Mouse (Mus musculus): ENCODE measurements around the gene St6galnac4. TPM values are rescaled to one million over a fixed set of nuclear protein-coding genes. Genes with fewer than 3 reads are reported as not detected.
A peak's percentile ranks its signal among the peaks of the same experiment; 100 is the strongest.

The St6galnac4 gene
- total and polyA plus RNA-seq, 2 experiments, result 0.74 to 2.2 TPM

DNA sequence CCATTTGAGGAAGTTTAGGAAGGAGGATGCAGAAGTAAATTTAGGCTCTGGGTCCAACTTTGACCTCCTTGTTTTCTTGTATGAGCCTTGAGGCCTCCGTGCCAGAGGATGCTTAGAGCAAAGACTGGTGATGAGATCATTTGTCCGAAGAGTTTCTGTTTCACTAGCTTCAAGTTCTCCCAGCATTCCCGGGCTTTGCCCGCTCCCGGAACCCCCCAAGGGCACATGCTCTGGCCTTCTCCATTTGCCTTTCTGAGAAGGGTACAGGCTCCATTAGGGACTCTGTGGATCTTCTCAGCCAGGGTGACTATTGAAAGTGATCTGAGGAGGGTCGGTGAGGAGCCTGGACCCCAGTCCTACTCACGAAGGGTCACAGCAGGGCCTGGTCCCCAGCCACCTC is 60.5 kb downstream of the St6galnac4 start:
- Histone ChIP-seq H3K79me2 (ENCODE audit: control insufficient read depth, insufficient read depth, low read length) (peaks cover 6% of the 10 kb centered on the region; the same call in 1 of the 2 replicates), H3K27me3 (ENCODE audit: control insufficient read depth, insufficient read depth, low read length) (no peaks in the 10 kb centered on the region), H3K4me1 (ENCODE audit: control insufficient read depth, insufficient read depth, low read length) (peaks cover 3% of the 10 kb centered on the region), H3K36me3 (ENCODE audit: control insufficient read depth, insufficient read depth, low read length) (no peaks in the 10 kb centered on the region), H3K27ac (replicated peaks; ENCODE audit: insufficient read depth, low read depth, low read length) (peak overlapping the region; percentile 80), H3K9ac (ENCODE audit: low read depth, low read length) (peak overlapping the region; percentile 89), H3K4me3 (ENCODE audit: insufficient read depth, low read depth, low read length) (peak overlapping the region; percentile 87)
- TF ChIP-seq CTCF (IDR thresholded peaks at IDR 0.05; ENCODE audit: low read depth, low read length) (no peak), POLR2A (IDR thresholded peaks at IDR 0.05; ENCODE audit: extremely low read depth, insufficient read depth, low read length) (no peak)
- 64% methylated on average over 7 of the region's 7 CpGs for WGBS
- DNase-seq (ENCODE audit: extremely low read depth, low read depth, low spot score), result peak; percentile 15

Other genes starting within 250 kb of the St6galnac4 start
- gene Ciz1, start 234.8 kb upstream of the St6galnac4 start, total RNA-seq (2014; rRNA removed), result 9.5 and 10.0 TPM in 2 replicates
- 47.1 and 71.7 TPM in 2 replicates for gene Ciz1, start 234.8 kb upstream of the St6galnac4 start, polyA plus RNA-seq (2012; rRNA removed)
- 0.09 and 0.40 TPM in 2 replicates for gene Dnm1, start 233.8 kb upstream of the St6galnac4 start, total RNA-seq (2014; rRNA removed)
- 0.60 and 0.90 TPM in 2 replicates for gene Dnm1, start 233.8 kb upstream of the St6galnac4 start, polyA plus RNA-seq (2012; rRNA removed)
- gene 1110008P14Rik, start 205.2 kb upstream of the St6galnac4 start, total RNA-seq (2014; rRNA removed), result 25.8 and 32.5 TPM in 2 replicates
- gene 1110008P14Rik, start 205.2 kb upstream of the St6galnac4 start, polyA plus RNA-seq (2012; rRNA removed), result 103 and 144 TPM in 2 replicates
- gene Lcn2, start 198.8 kb upstream of the St6galnac4 start, total RNA-seq (2014; rRNA removed), result 2.1 and 10.0 TPM in 2 replicates
- 29.3 and 45.5 TPM in 2 replicates for gene Lcn2, start 198.8 kb upstream of the St6galnac4 start, polyA plus RNA-seq (2012; rRNA removed)
- 22.6 and 30.7 TPM in 2 replicates for gene Ptges2, start 191.2 kb upstream of the St6galnac4 start, total RNA-seq (2014; rRNA removed)
- 24.4 and 25.5 TPM in 2 replicates for gene Ptges2, start 191.2 kb upstream of the St6galnac4 start, polyA plus RNA-seq (2012; rRNA removed)
- gene Naif1, start 136.6 kb upstream of the St6galnac4 start, total RNA-seq (2014; rRNA removed), result 0.67 and 0.83 TPM in 2 replicates
- 2.9 and 3.0 TPM in 2 replicates for gene Naif1, start 136.6 kb upstream of the St6galnac4 start, polyA plus RNA-seq (2012; rRNA removed)
- 40.0 and 41.9 TPM in 2 replicates for gene Slc25a25, start 135.7 kb upstream of the St6galnac4 start, total RNA-seq (2014; rRNA removed)
- gene Slc25a25, start 135.7 kb upstream of the St6galnac4 start, polyA plus RNA-seq (2012; rRNA removed), result 57.9 and 124 TPM in 2 replicates
- gene Fam102a, start 51.8 kb upstream of the St6galnac4 start, total RNA-seq (2014; rRNA removed), result 7.0 and 7.2 TPM in 2 replicates
- gene Fam102a, start 51.8 kb upstream of the St6galnac4 start, polyA plus RNA-seq (2012; rRNA removed), result 10.5 and 11.0 TPM in 2 replicates
- 6.5 and 8.4 TPM in 2 replicates for gene Dpm2, start 16.2 kb upstream of the St6galnac4 start, total RNA-seq (2014; rRNA removed)
- 73.7 and 104 TPM in 2 replicates for gene Dpm2, start 16.2 kb upstream of the St6galnac4 start, polyA plus RNA-seq (2012; rRNA removed)
- gene Pip5kl1, start 12.3 kb upstream of the St6galnac4 start, total RNA-seq (2014; rRNA removed), result not detected in 2 replicates
- gene Pip5kl1, start 12.3 kb upstream of the St6galnac4 start, polyA plus RNA-seq (2012; rRNA removed), result not detected in 2 replicates
- gene 9430097D07Rik, start 11.4 kb upstream of the St6galnac4 start, total RNA-seq (2014; rRNA removed), result not detected in 2 replicates
- gene 9430097D07Rik, start 11.4 kb upstream of the St6galnac4 start, polyA plus RNA-seq (2012; rRNA removed), result not detected in 2 replicates
- 38.0 and 45.6 TPM in 2 replicates for gene St6galnac6, start 12.6 kb downstream of the St6galnac4 start, total RNA-seq (2014; rRNA removed)
- 90.0 and 134 TPM in 2 replicates for gene St6galnac6, start 12.6 kb downstream of the St6galnac4 start, polyA plus RNA-seq (2012; rRNA removed)
- 0.47 and 1.4 TPM in 2 replicates for gene Ak1, start 34.7 kb downstream of the St6galnac4 start, total RNA-seq (2014; rRNA removed)
- 0.26 and 0.34 TPM in 2 replicates for gene Ak1, start 34.7 kb downstream of the St6galnac4 start, polyA plus RNA-seq (2012; rRNA removed)
- gene Eng, start 59.5 kb downstream of the St6galnac4 start, total RNA-seq (2014; rRNA removed), result 14.2 and 25.9 TPM in 2 replicates
- gene Eng, start 59.5 kb downstream of the St6galnac4 start, polyA plus RNA-seq (2012; rRNA removed), result 55.0 and 70.8 TPM in 2 replicates
- 158 and 175 TPM in 2 replicates for gene Fpgs, start 117.0 kb downstream of the St6galnac4 start, total RNA-seq (2014; rRNA removed)
- 414 and 481 TPM in 2 replicates for gene Fpgs, start 117.0 kb downstream of the St6galnac4 start, polyA plus RNA-seq (2012; rRNA removed)
- gene Cdk9, start 126.0 kb downstream of the St6galnac4 start, total RNA-seq (2014; rRNA removed), result 19.5 and 27.3 TPM in 2 replicates
- gene Cdk9, start 126.0 kb downstream of the St6galnac4 start, polyA plus RNA-seq (2012; rRNA removed), result 46.6 and 63.7 TPM in 2 replicates
- 2.2 and 3.2 TPM in 2 replicates for gene Sh2d3c, start 134.0 kb downstream of the St6galnac4 start, total RNA-seq (2014; rRNA removed)
- 7.5 and 10.4 TPM in 2 replicates for gene Sh2d3c, start 134.0 kb downstream of the St6galnac4 start, polyA plus RNA-seq (2012; rRNA removed)
- not detected in 2 replicates for gene 6330409D20Rik, start 153.9 kb downstream of the St6galnac4 start, total RNA-seq (2014; rRNA removed)
- not detected in 2 replicates for gene 6330409D20Rik, start 153.9 kb downstream of the St6galnac4 start, polyA plus RNA-seq (2012; rRNA removed)
- gene Tor2a, start 170.1 kb downstream of the St6galnac4 start, total RNA-seq (2014; rRNA removed), result 26.6 and 35.6 TPM in 2 replicates
- 72.6 and 77.4 TPM in 2 replicates for gene Tor2a, start 170.1 kb downstream of the St6galnac4 start, polyA plus RNA-seq (2012; rRNA removed)
- under 0.01 and 0.07 TPM in 2 replicates for gene Ttc16, start 188.5 kb downstream of the St6galnac4 start, total RNA-seq (2014; rRNA removed)
- 0.10 and 0.22 TPM in 2 replicates for gene Ttc16, start 188.5 kb downstream of the St6galnac4 start, polyA plus RNA-seq (2012; rRNA removed)
- 1.2 and 1.5 TPM in 2 replicates for gene Ptrh1, start 188.7 kb downstream of the St6galnac4 start, total RNA-seq (2014; rRNA removed)
- gene Ptrh1, start 188.7 kb downstream of the St6galnac4 start, polyA plus RNA-seq (2012; rRNA removed), result 2.3 and 2.8 TPM in 2 replicates
- gene Cfap157, start 197.3 kb downstream of the St6galnac4 start, total RNA-seq (2014; rRNA removed), result not detected in 2 replicates
- not detected in 2 replicates for gene Cfap157, start 197.3 kb downstream of the St6galnac4 start, polyA plus RNA-seq (2012; rRNA removed)